Mouse (Mus musculus) liver, embryonic 13.5 days (tissue): ENCODE measurements around the gene Rex1bd. TPM values are rescaled to one million over a fixed set of nuclear protein-coding genes. Genes with fewer than 3 reads are reported as not detected.

Experiments used
- ATAC-seq: fragments of 200-750 bp; cut with Nextera tagmentation; 2 replicates; pipeline ENCODE4 v1.8.0; 2017; ENCODE audit warnings: low read depth, mild to moderate bottlenecking, moderate number of reproducible peaks, moderate library complexity
- DNase-seq: peaks from one replicate; pipeline ENCODE4 v3.0.0; 2022
- H3K27ac ChIP-seq: fragments of 300-500 bp; sonication (generic); 2 replicates; pipeline ENCODE4 v1.5.1; 2015; ENCODE audit warnings: moderate library complexity, mild to moderate bottlenecking, inconsistent platforms
- H3K27me3 ChIP-seq: fragments of 300-500 bp; sonication (generic); 2 replicates; pipeline ENCODE4 v1.6.1; 2015; ENCODE audit warnings: mild to moderate bottlenecking, inconsistent platforms
- H3K36me3 ChIP-seq: fragments of 300-500 bp; sonication (generic); 2 replicates; pipeline ENCODE4 v1.6.1; 2015; ENCODE audit warnings: mild to moderate bottlenecking, inconsistent platforms
- H3K4me1 ChIP-seq: fragments of 300-500 bp; sonication (generic); replicated peaks from 2 replicates; pipeline ENCODE4 v1.6.1; 2015; ENCODE audit warnings: inconsistent platforms
- H3K4me2 ChIP-seq: fragments of 300-500 bp; sonication (generic); 2 replicates; pipeline ENCODE4 v1.6.1; 2015; ENCODE audit warnings: inconsistent platforms, mild to moderate bottlenecking, moderate library complexity
- H3K4me3 ChIP-seq: fragments of 300-500 bp; sonication (generic); replicated peaks from 2 replicates; pipeline ENCODE4 v1.5.1; 2015; ENCODE audit warnings: mild to moderate bottlenecking, inconsistent platforms
- H3K9ac ChIP-seq: fragments of 300-500 bp; sonication (generic); 2 replicates; pipeline ENCODE4 v1.6.1; 2015; ENCODE audit warnings: mild to moderate bottlenecking, inconsistent platforms
- H3K9me3 ChIP-seq: fragments of 300-500 bp; sonication (generic); replicated peaks from 2 replicates; pipeline ENCODE4 v1.6.1; 2016; ENCODE audit warnings: inconsistent platforms
- WGBS: fragments of 180-500 bp; shearing (Covaris S2); methylation state at CpG from one replicate; pipeline ENCODE4 v1.1.7; 2015; ENCODE audit not compliant: insufficient replicate concordance; 5-methylcytosine and 5-hydroxymethylcytosine counted together
- polyA plus RNA-seq: library from polyadenylated mRNA; unstranded; fragments of >200 nt; fragmentation: Nextera tagmentation; extraction: Ambion mirVana; gene quantifications from 2 replicates; pipeline ENCODE4 v1.2.1, GENCODE M21; 2015

Gene Rex1bd
- polyA plus RNA-seq, 1 experiment from 2014 or later = 81.2 TPM

GRCm38 (mm10) chr8:70500386-70501301 is 5.9 kb downstream of the Rex1bd start:
- Histone ChIP-seq H3K9ac (peak overlapping the region; percentile 62), H3K27me3 (peaks cover 81% of the 10 kb centered on the region), H3K36me3 (peaks cover 4% of the 10 kb centered on the region; the same call in 1 of the 2 replicates), H3K27ac (peak overlapping the region; percentile 84), H3K9me3 (no peaks in the 10 kb centered on the region), H3K4me1 (peaks cover 76% of the 10 kb centered on the region), H3K4me2 (peak overlapping the region; percentile 72), H3K4me3 (peak overlapping the region; percentile 47)
- ATAC-seq = peak; percentile 86
- 3% methylated on average over 39 of the region's 39 CpGs for WGBS
- peak; percentile 79 for DNase-seq

GRCm38 (mm10) chr8:70495771-70496062 is 10.8 kb downstream of the Rex1bd start:
- no peak overlapping the region for H3K27ac ChIP-seq
- H3K4me1 ChIP-seq = peaks cover 51% of the 10 kb centered on the region
- DNase-seq = no peak

GRCm38 (mm10) chr8:70495001-70495770 is 11.4 kb downstream of the Rex1bd start:
- Histone ChIP-seq H3K36me3 (no peaks in the 10 kb centered on the region), H3K9ac (no peak overlapping the region), H3K9me3 (no peaks in the 10 kb centered on the region), H3K4me1 (peaks cover 46% of the 10 kb centered on the region), H3K4me2 (no peak overlapping the region), H3K27ac (no peak overlapping the region), H3K27me3 (peaks cover 99% of the 10 kb centered on the region), H3K4me3 (no peak overlapping the region)
- 4% methylated on average over 21 of the region's 21 CpGs for WGBS
- ATAC-seq = no peak
- DNase-seq = no peak

More at GRCm38 (mm10) chr8:70495771-70496062, 10.8 kb downstream of the Rex1bd start:
- 8% methylated on average over 12 of the region's 12 CpGs for WGBS
- ATAC-seq = no peak
- H3K4me3 ChIP-seq = no peak overlapping the region
- peaks cover 99% of the 10 kb centered on the region for H3K27me3 ChIP-seq
- H3K36me3 ChIP-seq = no peaks in the 10 kb centered on the region
- H3K9ac ChIP-seq = no peak overlapping the region
- no peak overlapping the region for H3K4me2 ChIP-seq
- no peaks in the 10 kb centered on the region for H3K9me3 ChIP-seq

- ATAC-seq (no peak), DNase-seq (no peak)
- H3K9ac ChIP-seq = no peak overlapping the region
- H3K9me3 ChIP-seq = no peaks in the 10 kb centered on the region
- no peak overlapping the region for H3K4me3 ChIP-seq
- WGBS = 5% methylated on average over 28 of the region's 28 CpGs
- peaks cover 42% of the 10 kb centered on the region for H3K4me1 ChIP-seq
- H3K27ac ChIP-seq = no peak overlapping the region
- H3K27me3 ChIP-seq = peaks cover 100% of the 10 kb centered on the region
- no peak overlapping the region for H3K4me2 ChIP-seq
- H3K36me3 ChIP-seq = no peaks in the 10 kb centered on the region
Observed at GRCm38 (mm10) chr8:70494416-70494945, 12.1 kb downstream of the Rex1bd start.

GRCm38 (mm10) chr8:70493692-70494415 is 12.7 kb downstream of the Rex1bd start:
- 2% methylated on average over 46 of the region's 47 CpGs for WGBS
- no peak for ATAC-seq
- Histone ChIP-seq H3K27me3 (peaks cover 100% of the 10 kb centered on the region), H3K4me1 (peaks cover 42% of the 10 kb centered on the region), H3K4me2 (no peak overlapping the region), H3K36me3 (no peaks in the 10 kb centered on the region), H3K27ac (no peak overlapping the region), H3K9me3 (no peaks in the 10 kb centered on the region), H3K4me3 (peak overlapping the region; percentile 45), H3K9ac (no peak overlapping the region)
- no peak for DNase-seq

- WGBS = 2% methylated on average over 83 of the region's 93 CpGs
- Histone ChIP-seq H3K4me2 (peak within 1 kb of the TSS; percentile 57), H3K4me3 (peak within 1 kb of the TSS; percentile 45), H3K4me1 (peaks cover 44% of the 10 kb centered on the region), H3K9me3 (no peaks in the 10 kb centered on the region), H3K27ac (no peak within 1 kb of the TSS), H3K36me3 (no peaks in the 10 kb centered on the region), H3K27me3 (peaks cover 100% of the 10 kb centered on the region), H3K9ac (no peak within 1 kb of the TSS)
- DNase-seq (no peak), ATAC-seq (no peak)
Observed at GRCm38 (mm10) chr8:70492664-70493640, 13.6 kb downstream of the Rex1bd start, which contains the start of gene Crlf1. Gene Crlf1 (plus strand): TSS chr8:70493158.

- Histone ChIP-seq H3K27ac (no peak overlapping the region), H3K4me1 (peaks cover 47% of the 10 kb centered on the region), H3K27me3 (peaks cover 100% of the 10 kb centered on the region), H3K36me3 (no peaks in the 10 kb centered on the region), H3K9me3 (no peaks in the 10 kb centered on the region), H3K9ac (no peak overlapping the region), H3K4me3 (no peak overlapping the region), H3K4me2 (no peak overlapping the region)
- 4% methylated on average over 20 of the region's 20 CpGs for WGBS
- DNase-seq (no peak), ATAC-seq (no peak)
Observed at GRCm38 (mm10) chr8:70490880-70491495, 15.6 kb downstream of the Rex1bd start.

- DNase-seq (no peak), ATAC-seq (no peak)
- H3K27me3 ChIP-seq = peaks cover 100% of the 10 kb centered on the region
- H3K9me3 ChIP-seq = no peaks in the 10 kb centered on the region
- no peaks in the 10 kb centered on the region for H3K36me3 ChIP-seq
- H3K27ac ChIP-seq = no peak overlapping the region
- peaks cover 40% of the 10 kb centered on the region for H3K4me1 ChIP-seq
- H3K4me3 ChIP-seq = no peak overlapping the region
- H3K4me2 ChIP-seq = no peak overlapping the region
- 12% methylated on average over 10 of the region's 10 CpGs for WGBS
- no peak overlapping the region for H3K9ac ChIP-seq
Observed at GRCm38 (mm10) chr8:70490061-70490879, 16.3 kb downstream of the Rex1bd start.

GRCm38 (mm10) chr8:70489576-70489975 is 17.0 kb downstream of the Rex1bd start:
- peak overlapping the region; percentile 39 for H3K4me3 ChIP-seq
- H3K4me2 ChIP-seq = peak overlapping the region; percentile 50
- no peaks in the 10 kb centered on the region for H3K9me3 ChIP-seq
- H3K27ac ChIP-seq = no peak overlapping the region
- peaks cover 40% of the 10 kb centered on the region for H3K4me1 ChIP-seq
- 3% methylated on average over 39 of the region's 41 CpGs for WGBS
- DNase-seq (no peak), ATAC-seq (no peak)
- H3K27me3 ChIP-seq = peaks cover 100% of the 10 kb centered on the region
- no peaks in the 10 kb centered on the region for H3K36me3 ChIP-seq
- H3K9ac ChIP-seq = no peak overlapping the region
